Mouse (Mus musculus): ENCODE measurements around the gene Ldb2.

DNA sequence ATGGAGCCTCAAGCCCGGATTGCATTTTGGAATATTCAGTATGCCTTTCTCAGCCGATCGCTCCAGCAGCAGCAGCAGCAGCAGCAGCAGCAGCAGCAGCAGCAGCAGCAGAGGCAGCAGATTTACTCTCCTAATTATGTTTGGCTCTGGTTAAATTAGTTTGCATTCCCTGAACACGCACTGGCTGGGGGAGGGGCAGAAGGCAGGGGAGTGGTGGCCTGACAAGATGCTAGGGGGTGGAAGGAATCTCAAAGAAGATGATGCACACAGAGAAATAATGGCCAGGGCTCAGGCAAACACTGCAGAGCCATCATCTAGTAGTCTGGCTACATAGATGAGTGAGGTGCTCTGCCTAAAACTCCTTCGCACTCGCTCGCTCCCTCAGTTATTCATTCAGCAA, 102.9 kb downstream of the Ldb2 start:
- TF ChIP-seq POLR2A (IDR thresholded peaks at IDR 0.05; ENCODE audit: borderline replicate concordance, extremely low read depth, insufficient read depth, insufficient read length, poor library complexity, severe bottlenecking) = no peak
- no peak for TF ChIP-seq CTCF (IDR thresholded peaks at IDR 0.05; ENCODE audit: borderline replicate concordance, extremely low read depth, insufficient read depth, insufficient read length)

All from brain, embryonic 14.5 days (tissue).